Mouse (Mus musculus) bone marrow macrophage, adult 2 months (primary cell): Measurements from ENCODE around the gene Rab5c. TPM values are rescaled to one million over a fixed set of nuclear protein-coding genes. Genes with fewer than 3 reads are reported as not detected.
A peak's percentile ranks its signal among the peaks of the same experiment; 100 is the strongest.

Experiments
- H3K27ac ChIP-seq: 2 replicates; pipeline ENCODE4 v1.5.1; 2012; ENCODE audit warnings: low read depth, low read length; ENCODE audit not compliant: insufficient read depth
- H3K4me1 ChIP-seq: 2 replicates; pipeline ENCODE4 v1.6.1; 2012; ENCODE audit warnings: low read length; ENCODE audit not compliant: control insufficient read depth, insufficient read depth
- H3K4me3 ChIP-seq: 2 replicates; pipeline ENCODE4 v1.5.1; 2012; ENCODE audit warnings: mild to moderate bottlenecking, low read length, moderate library complexity; ENCODE audit not compliant: insufficient read depth
- CTCF ChIP-seq: IDR thresholded peaks from 2 replicates; pipeline ENCODE4 v1.5.1; 2012; ENCODE audit warnings: low read depth, mild to moderate bottlenecking, low read length, moderate library complexity
- POLR2A ChIP-seq: IDR thresholded peaks from 2 replicates; pipeline ENCODE4 v1.6.1; 2012; ENCODE audit warnings: mild to moderate bottlenecking, low read depth, low read length, borderline replicate concordance
- polyA plus RNA-seq: library from polyadenylated mRNA; stranded (reverse); fragments of >200 nt; gene quantifications from 2 replicates; pipeline ENCODE4 v1.2.4, GENCODE M21; 2012; ENCODE audit not compliant: missing spikeins, insufficient read depth, insufficient read length

Rab5c gene
- polyA plus RNA-seq, 1 experiment: 300 TPM

DNA sequence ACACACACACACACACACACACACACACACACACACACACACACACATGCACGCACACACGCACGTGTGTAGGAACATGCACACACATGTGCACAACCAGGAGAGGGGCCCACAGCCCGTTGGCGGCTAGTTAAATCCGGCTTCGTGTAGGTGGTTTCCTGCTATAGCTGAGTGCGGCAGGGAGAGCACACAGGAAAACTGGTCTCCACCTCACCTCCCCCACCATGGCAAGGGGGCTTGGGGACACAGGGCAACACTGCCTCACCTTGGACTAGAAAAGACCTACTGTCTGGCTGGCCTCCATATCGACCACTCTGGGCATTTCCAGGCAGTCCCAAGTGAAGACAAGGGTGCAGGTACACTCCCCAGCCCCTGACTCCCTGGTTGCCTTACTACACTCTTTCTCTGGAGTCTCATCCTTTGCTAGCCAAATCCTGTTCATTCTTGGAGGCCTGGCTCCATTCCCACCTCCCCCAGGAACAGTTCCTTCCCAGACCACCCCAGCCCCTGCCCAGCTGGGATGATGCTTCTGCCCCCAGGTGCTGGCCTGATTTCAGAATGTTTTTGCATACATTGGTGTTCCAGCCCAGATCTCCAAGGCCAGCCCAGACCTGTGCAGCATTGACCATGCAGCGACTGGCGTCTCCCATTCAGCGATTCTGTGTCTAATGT, 16.1 kb upstream of the Rab5c start:
- Histone ChIP-seq H3K4me3 (no peak overlapping the region), H3K27ac (no peak overlapping the region), H3K4me1 (peaks cover 7% of the 10 kb centered on the region; the same call in 1 of the 2 replicates)
- TF ChIP-seq CTCF: no peak
- TF ChIP-seq POLR2A: no peak

DNA sequence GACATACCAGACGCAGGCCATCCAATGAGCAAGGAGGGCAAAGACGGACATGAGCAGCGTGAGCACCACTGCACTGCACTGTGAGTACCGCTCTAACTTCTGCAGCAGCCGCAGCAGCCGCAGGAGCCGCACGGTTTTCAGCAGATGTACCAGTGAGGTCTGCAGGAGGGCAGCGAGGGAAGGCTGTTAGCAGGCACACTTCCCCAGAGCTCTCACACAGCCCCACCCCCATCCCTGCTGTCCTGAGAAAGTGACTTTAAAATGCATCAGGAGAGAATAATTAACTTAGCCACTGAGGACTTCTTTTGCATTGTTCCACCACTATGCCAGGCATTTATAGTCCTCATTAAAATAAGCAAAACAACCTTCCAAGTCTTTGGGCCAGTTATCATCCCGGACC, 14.3 kb upstream of the Rab5c start:
- Histone ChIP-seq H3K4me1 (0 out of 2 replicates have a peak, but pooled peaks cover under 1% of the 10 kb centered on the region), H3K4me3 (no peak overlapping the region), H3K27ac (no peak overlapping the region)
- TF ChIP-seq POLR2A (no peak), CTCF (no peak)

DNA sequence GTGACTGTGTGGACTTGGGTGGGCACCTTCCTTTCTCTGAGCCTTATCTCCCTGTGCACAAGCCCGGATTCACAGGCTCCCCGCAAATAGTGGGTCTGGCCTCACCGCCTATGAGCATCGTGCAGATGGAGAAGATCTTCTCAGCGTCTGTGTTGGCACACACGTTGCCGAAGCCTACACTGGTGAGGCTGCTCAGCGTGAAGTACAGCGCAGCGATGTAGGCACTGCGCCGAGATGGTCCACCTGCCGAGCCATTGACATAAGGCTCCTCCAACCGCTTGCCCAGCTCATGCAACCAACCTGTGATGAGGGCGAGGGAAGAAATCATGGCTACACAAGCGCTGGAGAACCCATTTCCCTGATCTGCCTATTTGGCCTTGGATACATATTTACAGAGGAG, 12.1 kb upstream of the Rab5c start:
- H3K27ac ChIP-seq: no peak overlapping the region
- H3K4me1 ChIP-seq: no peaks in the 10 kb centered on the region
- H3K4me3 ChIP-seq: no peak overlapping the region
- no peak for TF ChIP-seq CTCF
- TF ChIP-seq POLR2A: no peak

DNA sequence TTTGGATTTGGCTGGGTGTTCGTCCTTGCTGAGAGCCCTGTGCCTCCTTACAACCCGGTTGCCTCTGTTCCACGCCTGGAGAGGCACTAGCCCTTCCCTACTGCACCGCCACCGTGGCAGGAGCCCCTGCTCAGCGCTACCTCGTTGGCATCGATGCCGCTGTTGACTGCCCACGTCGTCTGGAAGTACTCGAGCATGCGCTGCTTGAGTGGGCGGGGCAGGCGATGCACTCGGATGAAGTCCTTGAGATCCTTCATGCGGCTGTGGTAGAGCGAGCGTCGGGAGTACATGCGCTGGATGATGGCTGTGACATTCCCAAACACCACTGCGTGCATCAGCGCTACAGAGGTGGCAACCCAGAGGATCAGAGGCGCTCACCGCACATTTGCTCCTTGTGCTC, 11.5 kb upstream of the Rab5c start:
- Histone ChIP-seq H3K4me1 (no peaks in the 10 kb centered on the region), H3K4me3 (no peak overlapping the region), H3K27ac (no peak overlapping the region)
- TF ChIP-seq CTCF: no peak
- TF ChIP-seq POLR2A: no peak

DNA sequence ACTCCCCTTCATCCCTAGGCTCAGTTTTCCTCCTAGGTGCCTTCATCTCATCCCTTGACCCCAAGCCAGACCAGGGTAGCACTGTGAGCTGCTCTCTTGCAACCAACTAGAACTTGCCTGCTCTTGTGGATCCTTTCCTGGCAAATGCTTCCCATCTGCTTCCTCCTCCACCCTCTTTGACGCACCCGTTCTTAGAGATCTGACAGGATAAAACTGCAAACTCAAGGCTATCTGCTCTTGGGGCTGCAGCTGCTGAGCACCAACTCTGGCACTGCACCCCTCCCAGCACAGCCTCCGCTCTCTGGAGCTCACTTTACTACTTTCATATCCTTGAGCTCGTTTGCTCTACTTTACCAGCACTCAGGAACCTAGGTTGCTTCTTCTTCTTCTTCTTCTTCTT, 10.6 kb upstream of the Rab5c start:
- Histone ChIP-seq H3K27ac (no peak overlapping the region), H3K4me3 (no peak overlapping the region), H3K4me1 (no peaks in the 10 kb centered on the region)
- no peak for TF ChIP-seq POLR2A
- TF ChIP-seq CTCF: no peak

DNA sequence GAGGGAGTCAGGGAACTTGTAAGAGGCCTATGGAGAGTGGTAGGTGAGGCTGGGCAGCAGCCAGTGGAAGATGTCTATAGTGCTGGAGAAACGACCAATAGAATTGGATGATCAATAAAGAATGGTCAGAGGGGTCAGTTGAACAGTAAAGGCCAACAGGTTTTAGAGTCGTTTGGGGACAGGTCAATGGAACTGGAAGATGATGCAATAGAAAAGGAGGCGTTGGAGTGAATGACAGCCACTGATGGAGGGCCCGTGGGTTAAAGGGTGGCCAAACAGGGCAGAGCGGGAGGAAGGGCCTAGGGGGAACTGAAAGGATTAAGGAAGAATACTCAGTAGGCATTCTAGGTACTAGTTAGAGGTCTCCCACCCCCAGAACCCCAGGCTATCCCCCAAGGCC, 9.1 kb upstream of the Rab5c start:
- Histone ChIP-seq H3K27ac (no peak overlapping the region), H3K4me1 (no peaks in the 10 kb centered on the region), H3K4me3 (no peak overlapping the region)
- TF ChIP-seq CTCF: no peak
- no peak for TF ChIP-seq POLR2A

DNA sequence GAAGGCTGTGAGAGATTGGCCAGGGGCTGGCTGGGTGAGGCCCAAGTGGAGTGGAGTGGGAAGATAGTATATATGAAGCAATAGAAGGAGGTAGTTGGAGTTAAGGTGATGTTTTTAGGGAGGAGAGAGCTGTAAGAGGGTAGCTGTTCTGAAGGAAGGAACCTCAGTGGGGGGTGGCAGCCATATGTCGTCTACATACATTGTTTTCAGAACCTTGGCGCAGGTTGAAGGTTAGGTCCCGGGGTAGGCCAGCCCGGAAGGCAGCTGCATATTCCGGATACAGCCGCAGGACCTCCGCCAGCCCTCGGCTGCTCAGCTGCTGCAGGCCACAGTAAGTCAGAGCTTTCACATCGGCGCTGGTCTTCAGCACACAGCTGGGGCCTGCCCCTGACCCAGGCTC, 8.5 kb upstream of the Rab5c start:
- no peak overlapping the region for H3K4me3 ChIP-seq
- H3K27ac ChIP-seq: no peak overlapping the region
- no peak for TF ChIP-seq CTCF
- no peak for TF ChIP-seq POLR2A
- no peaks in the 10 kb centered on the region for H3K4me1 ChIP-seq

DNA sequence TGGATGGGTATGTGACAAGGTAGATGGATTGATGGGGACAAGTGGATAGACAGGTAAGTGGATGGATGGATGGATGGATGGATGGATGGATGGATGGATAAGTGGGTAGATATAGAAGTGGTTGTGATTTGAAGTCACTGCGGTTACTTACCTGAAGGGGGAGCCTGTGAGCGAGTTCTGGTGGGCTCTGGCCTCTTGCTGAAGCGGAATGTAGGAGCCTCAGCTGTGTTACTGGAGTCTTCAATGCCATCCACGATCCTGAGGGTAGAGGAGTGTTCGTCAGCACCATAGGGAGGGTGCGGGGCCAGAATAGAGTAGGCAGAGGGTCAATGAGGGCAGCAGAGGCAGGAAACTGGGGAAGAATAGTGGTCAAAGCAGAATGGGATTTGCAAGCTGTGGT, 7.1 kb upstream of the Rab5c start:
- no peaks in the 10 kb centered on the region for H3K4me1 ChIP-seq
- H3K27ac ChIP-seq: no peak overlapping the region
- no peak overlapping the region for H3K4me3 ChIP-seq
- no peak for TF ChIP-seq POLR2A
- 0 out of 2 replicates have a peak, but pooled peaks have one; percentile 23 for TF ChIP-seq CTCF

DNA sequence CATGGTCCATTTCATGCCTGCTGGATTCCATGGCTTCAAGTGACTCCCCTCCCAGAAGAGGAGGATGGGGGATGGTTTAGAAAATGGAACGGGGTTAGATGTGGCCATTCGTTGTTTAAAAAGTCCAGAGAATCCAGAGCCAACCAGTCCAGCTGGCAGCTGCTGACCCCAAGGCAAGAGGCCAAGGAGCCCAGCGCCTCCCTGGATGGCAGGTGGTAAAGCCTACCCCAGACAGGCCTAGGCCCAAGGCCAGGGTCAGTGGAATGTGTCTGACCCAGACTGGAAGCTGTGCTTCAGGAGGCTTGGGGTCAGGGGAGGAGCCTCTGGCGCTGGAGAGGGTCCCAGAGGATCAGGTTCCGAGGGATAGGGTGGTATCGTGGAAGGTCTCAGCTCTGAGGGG, 3.3 kb upstream of the Rab5c start:
- TF ChIP-seq CTCF (no peak), POLR2A (no peak)
- Histone ChIP-seq H3K27ac (no peak overlapping the region), H3K4me1 (peaks cover 8% of the 10 kb centered on the region), H3K4me3 (no peak overlapping the region)

DNA sequence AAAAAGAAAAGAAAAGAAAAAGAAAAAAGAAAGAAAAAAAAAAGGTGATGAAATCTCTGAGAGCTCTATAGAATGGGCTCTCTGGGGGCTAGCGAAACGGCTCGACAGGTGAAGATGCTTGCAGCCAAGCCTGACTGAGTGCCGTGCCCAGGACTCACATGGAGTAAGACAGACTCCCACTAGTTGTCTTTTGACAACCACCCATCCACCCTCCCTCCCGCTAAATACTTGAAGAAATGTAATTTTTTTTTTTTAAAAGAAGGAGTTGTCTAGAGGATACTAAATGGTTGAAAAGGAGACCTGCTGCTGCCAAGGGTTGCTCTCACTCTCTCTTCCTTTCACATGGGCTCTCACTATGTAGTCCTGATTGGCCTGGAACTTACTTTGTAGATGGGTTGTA, 734 bp upstream of the Rab5c start:
- Histone ChIP-seq H3K4me3 (peak overlapping the region; percentile 66; the same call in 1 of the 2 replicates), H3K27ac (no peak overlapping the region), H3K4me1 (peaks cover 19% of the 10 kb centered on the region)
- no peak for TF ChIP-seq POLR2A
- TF ChIP-seq CTCF: no peak

DNA sequence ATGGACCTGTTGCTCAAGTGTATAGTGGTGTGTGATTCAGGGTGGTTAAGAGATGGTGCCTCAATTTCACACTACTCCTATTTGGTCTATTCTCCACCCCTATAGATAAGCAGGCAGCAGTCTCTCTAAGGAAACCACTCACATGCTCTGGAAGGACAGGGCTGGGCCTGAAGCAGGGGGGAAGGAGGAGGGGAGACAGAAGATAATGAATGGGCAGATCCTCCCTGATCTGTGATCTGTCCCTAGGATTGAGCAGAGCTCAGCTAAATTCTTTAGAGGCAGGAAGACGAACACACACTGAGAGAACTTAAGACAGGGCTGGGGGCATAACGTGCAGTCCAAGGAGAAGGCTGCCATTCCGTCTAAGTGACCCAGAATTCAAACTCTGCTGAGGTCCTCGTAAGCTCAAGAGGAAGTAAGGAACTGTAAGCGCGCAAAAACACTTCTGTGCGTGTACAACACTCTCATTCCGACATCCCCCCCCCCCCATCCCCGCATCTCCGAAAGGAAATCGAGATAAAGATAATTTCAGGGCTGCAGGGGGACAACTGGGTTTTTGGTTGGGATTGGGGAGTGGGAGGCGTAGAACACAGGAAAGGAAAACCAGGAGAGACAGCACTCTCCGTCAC, 796 bp downstream of the Rab5c start:
- TF ChIP-seq CTCF (no peak), POLR2A (no peak)
- Histone ChIP-seq H3K27ac (peak overlapping the region; percentile 80), H3K4me3 (peak overlapping the region; percentile 93), H3K4me1 (peaks cover 26% of the 10 kb centered on the region)
